Mouse (Mus musculus): Measurements from ENCODE around the gene Tpst1. TPM values are rescaled to one million over a fixed set of nuclear protein-coding genes. Genes with fewer than 3 reads are reported as not detected.

The Tpst1 gene
- total RNA-seq, 2 experiments from 2014 or later = 10.7 to 13.7 TPM

DNA sequence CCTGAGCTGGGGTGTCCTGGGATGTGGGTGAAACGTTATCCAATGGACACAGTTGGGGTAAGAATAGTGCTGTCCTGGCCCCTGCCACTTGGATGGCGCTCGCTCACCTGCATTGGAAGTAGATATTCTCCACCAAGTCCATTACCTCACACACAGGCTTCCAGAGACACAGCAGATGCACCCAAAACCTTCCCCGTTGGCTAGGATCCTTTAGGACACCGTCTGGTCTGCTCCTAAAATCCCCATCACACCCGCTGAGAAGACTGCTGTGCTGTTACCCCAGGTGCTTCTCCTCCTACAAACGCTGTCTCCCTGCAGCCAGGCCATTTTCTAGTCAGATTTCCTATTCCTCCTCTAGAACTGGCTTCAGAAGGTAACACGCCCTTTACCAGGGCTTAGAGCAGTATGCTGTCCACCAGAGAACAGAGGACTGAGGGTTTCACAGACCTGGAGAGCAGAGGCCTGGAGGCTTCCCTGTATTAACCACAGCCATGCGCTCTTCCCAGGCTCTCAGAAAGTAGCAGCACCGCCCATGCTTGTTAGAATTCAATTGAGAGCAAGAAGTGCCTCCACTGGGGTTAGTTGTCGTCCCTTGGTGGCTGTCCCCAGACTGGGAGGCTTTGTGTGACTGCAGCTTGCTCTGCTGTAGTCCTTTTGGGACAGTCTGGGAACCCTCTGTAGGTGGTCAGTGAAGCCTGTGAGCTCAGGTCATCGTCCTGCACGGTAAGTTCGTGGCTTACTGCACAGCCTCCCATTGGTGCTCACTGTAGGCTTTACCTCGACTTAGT, 21.9 kb upstream of the Tpst1 start:
- no peak for DNase-seq (ENCODE audit: low spot score)

GRCm38 (mm10) chr5:130052510-130052909, 20.6 kb upstream of the Tpst1 start:
- intact Hi-C loops (cut with DNase I) = no loop called here
- DNase-seq (ENCODE audit: low spot score) = no peak

More for the DNA sequence above, 21.9 kb upstream of the Tpst1 start:
- intact Hi-C loops (cut with DNase I) = no loop called here

GRCm38 (mm10) chr5:130052955-130053354, 20.2 kb upstream of the Tpst1 start:
- DNase-seq (ENCODE audit: low spot score) = no peak
- intact Hi-C loops (cut with DNase I) = no loop called here

DNA sequence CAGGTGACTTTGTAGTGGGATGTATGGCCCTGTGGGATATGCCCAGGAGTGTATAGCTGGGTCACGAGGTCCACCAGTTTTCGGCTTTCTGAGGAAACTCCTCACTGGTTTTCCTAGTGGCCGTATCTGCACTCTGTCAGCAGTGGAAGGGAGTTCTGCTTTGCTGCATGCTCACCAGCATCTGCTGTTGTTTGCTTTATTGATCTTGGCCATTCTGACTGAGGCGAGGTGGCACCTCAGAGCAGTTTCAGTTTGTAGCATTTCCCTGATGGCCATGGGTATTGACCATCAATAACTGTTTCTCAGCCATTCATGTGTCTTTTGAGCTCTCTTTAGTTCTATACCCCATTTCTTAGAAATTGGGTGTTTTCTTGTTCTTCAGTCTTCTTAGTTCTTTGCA, 17.4 kb upstream of the Tpst1 start:
- DNase-seq (ENCODE audit: low spot score) = no peak
- intact Hi-C loops (cut with DNase I) = no loop called here

DNA sequence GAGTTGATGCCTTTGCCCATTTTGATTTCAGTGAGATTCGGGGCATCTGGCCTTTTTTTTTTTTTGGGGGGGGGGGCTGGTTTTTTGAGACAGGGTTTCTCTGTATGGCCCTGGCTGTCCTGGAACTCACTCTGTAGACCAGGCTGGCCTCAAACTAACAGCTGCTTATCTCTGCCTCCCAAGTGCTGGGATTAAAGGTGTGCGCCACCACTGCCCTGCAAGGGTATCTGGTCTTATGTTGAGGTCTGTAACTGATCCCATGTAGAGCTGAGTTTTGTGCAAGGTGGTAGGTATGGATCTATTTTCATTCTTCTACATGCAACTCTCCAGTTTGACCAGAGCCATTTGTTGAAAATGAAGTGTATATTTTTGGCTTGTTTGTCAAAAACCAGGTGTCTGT, 16.8 kb upstream of the Tpst1 start:
- intact Hi-C loops (cut with DNase I) = no loop called here

DNA sequence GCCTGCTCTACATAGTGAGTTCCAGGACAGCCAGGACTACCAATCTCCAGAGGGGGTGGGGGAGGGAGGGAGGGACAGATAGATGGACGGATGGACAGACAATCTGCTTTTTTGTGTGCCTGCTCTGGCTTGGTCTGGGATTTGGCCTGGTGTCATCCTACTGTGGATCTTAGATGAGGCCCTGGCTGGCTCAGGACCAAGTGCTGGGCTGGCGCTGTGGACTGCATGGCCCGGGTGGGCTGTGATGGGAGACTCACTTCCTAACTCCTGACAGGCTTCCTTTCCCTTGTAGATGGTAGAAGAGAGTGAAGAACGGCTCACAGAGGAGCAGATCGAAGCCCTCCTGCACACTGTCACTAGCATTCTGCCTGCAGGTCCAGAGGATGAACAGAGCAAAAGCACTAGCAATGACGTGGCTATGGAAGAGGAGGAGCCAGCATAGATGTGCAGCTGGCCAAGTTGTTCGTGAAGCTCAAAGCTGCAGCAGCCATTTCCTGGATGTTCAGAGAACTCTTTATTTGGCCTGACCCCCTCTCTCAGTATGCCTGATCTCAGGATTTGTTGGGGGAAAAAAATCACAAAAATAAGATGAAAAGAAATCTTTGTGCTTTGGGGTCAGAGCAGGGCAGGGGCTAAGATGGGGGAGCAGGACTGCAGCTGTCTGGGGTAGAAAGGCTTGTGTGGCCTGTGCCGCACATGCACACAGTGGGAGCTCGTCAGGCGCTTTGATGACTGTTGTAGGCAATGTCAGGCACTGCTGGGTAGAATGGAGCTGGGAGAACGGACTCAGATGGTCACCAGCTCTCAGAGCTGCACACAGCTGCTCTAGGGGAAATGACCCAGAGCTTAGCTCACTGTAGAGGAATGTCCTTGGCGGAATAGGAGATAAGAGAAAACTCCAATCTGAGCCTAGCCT, 13.5 kb upstream of the Tpst1 start:
- intact Hi-C loops (cut with DNase I) = no loop called here

More for the DNA sequence above, 16.8 kb upstream of the Tpst1 start:
- no peak for DNase-seq (ENCODE audit: low spot score)

GRCm38 (mm10) chr5:130060329-130060665, 12.8 kb upstream of the Tpst1 start:
- no peak for DNase-seq (ENCODE audit: low spot score)
- intact Hi-C loops (cut with DNase I) = no loop called here

More for the DNA sequence above, 13.5 kb upstream of the Tpst1 start:
- DNase-seq (ENCODE audit: low spot score) = peak; percentile 42

GRCm38 (mm10) chr5:130062096-130062495, 11.0 kb upstream of the Tpst1 start:
- intact Hi-C loops (cut with DNase I) = loop anchor here (2.0 kb wide), 1 partner anchor 13 kb away; no protein-coding TSS in a partner anchor
- no peak for DNase-seq (ENCODE audit: low spot score)

DNA sequence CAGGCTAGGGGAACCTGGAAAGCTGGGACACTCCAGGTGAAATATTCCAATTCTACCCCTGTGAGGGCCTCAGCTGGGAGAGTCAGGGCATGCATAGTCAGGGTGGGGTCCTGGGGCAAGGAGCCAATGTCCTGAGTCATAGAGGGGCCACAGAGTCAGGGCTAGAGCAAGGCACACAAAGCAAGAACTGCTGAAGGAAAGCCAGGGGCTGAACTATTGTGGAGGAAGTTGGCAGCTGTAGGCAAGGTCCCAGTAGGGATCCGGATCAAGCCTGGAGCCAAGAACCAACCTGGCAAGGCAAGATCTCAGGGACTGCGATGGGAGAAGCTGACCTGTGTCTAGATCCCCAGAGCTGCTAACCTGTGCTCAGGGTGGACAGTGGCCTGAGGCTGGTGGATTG, 9.4 kb upstream of the Tpst1 start:
- DNase-seq (ENCODE audit: low spot score) = no peak
- intact Hi-C loops (cut with DNase I) = loop anchor here (2.0 kb wide), 1 partner anchor 15 kb away; no protein-coding TSS in a partner anchor

DNA sequence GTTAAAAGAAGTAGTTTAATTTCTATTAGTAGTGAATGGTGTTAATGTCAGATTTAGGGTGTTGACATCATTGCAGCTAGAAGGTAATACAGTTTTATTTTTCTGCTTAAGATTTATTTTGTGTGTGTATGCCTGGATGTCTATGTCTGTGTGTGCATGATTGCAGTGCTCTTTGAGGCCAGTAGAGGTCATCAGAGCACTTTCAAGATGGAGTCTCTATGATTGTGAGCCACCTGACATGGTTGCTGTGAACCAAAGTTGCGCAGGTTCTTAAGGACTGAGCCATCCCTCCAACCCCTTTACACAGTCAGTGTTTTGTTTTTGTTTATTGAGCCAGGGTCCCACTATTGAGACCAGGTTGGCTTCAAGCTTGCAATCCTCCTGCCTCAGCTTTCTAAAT, 7.5 kb upstream of the Tpst1 start:
- no peak for DNase-seq (ENCODE audit: low spot score)
- intact Hi-C loops (cut with DNase I) = no loop called here

GRCm38 (mm10) chr5:130067841-130068264, 5.3 kb upstream of the Tpst1 start:
- intact Hi-C loops (cut with DNase I) = no loop called here
- no peak for DNase-seq (ENCODE audit: low spot score)

DNA sequence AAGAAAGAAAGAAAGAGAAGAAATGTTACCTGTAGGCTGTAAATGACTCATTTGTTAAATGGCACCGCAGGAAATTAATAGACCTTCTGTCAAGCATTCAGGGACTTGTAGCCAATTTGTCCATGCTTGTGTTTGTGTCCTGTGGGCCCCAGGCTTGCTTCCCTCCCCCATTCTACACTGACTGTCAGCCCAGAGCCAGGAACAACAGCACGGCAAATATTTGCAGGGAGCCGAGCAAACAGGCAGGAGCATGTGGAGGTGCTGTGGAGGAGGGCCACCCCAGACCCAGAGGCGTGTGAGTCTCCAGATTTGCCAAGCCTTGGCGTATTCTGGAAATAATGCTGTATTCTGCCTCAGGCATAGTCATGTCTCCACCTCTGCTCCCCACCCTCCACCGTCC, 1.4 kb downstream of the Tpst1 start:
- intact Hi-C loops (cut with DNase I) = no loop called here

GRCm38 (mm10) chr5:130076396-130076795, 3.3 kb downstream of the Tpst1 start:
- DNase-seq (ENCODE audit: low spot score) = no peak
- intact Hi-C loops (cut with DNase I) = no loop called here

More for the DNA sequence above, 1.4 kb downstream of the Tpst1 start:
- no peak for DNase-seq (ENCODE audit: low spot score)

DNA sequence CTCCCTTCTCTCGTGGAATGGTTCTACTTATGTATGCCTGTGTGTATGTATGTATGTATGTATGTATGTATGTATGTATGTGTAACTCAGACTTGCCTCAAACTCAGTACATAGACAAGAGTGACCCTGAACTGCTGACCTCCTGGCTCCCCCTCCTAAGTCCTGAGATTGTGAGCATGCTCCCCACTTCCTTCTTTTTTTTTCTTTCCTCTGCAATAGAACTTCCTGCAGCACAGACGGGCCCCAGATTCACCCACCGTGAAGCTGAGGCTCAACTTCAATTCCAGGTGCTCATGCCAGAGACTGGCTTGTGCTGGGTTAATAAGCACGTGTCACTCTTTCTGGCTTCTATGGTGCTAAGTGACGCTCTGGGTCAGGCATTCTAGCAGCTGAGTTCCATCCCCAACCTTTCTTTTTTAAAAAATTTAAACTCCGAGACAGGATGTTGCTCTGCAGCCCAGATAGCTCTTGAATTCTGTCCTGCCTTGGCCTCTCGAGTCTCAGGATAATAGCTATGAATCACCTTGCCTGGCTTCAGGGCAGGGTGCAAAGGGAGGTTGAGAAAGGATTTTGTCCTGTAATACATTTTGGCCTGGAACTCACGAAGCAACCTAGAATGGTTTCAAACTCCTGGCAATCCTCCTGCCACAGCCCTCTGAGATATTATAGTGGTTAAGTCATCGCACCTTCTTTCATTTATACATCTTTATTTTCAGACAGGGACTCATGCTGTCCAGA, 5.1 kb downstream of the Tpst1 start:
- no peak for DNase-seq (ENCODE audit: low spot score)
- intact Hi-C loops (cut with DNase I) = no loop called here

DNA sequence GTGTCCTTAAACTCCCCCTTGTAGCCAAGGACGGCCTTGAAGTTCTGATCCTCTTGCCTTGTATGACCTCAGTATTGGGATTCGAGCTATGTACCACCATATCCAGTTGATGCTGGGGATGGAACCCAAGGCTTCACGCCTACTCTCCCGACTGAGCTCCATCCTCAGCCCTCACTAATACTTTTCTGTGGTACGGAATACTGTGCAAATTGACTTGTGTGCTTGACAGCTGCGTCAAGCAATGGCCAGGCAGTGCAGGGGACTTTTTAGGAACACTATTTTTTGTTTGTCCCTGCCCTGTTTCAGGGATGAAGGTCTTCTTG, 5.7 kb downstream of the Tpst1 start:
- DNase-seq (ENCODE audit: low spot score) = no peak
- intact Hi-C loops (cut with DNase I) = loop anchor here (1.0 kb wide), 1 partner anchor 61 kb away; no protein-coding TSS in a partner anchor

DNA sequence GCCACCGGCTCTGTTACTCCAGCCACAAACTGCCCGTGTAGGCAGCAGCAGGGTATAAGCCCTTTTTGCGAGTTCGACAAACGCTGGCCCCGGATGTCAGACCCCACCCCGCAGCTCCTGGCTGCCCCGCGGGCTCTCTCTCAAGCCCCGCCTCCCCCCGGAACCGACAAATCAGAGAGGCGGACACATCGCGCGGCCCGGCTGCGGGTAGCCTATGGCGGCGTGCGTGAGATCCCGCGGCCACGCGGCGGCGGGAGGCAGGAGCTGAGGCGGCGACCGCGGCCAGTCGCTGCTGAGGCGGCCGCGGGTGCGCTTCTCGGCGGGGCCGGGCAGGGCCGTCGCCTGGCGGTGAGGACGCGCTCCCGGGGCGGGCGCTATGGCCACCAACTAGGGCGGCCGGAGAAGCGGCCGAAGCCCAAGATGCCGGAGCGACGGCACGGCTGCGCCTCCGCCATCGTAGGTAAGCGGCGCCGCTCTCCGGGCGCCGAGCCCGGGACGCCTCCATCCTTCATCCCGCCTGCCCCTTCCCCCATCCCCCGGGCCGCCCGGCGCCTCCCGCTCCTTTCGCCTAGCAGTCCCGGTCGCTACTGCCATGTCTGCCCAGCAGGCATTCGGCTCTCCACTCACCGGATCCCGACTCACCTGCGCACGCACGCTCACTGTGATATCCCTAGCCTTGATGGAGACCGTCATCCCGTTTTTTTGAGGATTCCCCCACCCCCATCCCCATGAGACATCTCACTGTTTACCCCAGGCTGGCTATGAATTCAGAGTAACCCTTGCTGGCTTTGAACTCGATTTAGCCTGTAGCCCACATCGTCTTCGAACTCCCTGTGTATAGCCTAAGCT, 6.3 kb downstream of the Tpst1 start:
- DNase-seq (ENCODE audit: low spot score) = peak; percentile 95
- intact Hi-C loops (cut with DNase I) = loop anchor here (1.0 to 5.0 kb wide), 2 partner anchors 43 to 60 kb away; no protein-coding TSS in a partner anchor

GRCm38 (mm10) chr5:130080051-130080681, 7.0 kb downstream of the Tpst1 start:
- intact Hi-C loops (cut with DNase I) = loop anchor here (5.0 kb wide), 1 partner anchor 42 kb away; no protein-coding TSS in a partner anchor

DNA sequence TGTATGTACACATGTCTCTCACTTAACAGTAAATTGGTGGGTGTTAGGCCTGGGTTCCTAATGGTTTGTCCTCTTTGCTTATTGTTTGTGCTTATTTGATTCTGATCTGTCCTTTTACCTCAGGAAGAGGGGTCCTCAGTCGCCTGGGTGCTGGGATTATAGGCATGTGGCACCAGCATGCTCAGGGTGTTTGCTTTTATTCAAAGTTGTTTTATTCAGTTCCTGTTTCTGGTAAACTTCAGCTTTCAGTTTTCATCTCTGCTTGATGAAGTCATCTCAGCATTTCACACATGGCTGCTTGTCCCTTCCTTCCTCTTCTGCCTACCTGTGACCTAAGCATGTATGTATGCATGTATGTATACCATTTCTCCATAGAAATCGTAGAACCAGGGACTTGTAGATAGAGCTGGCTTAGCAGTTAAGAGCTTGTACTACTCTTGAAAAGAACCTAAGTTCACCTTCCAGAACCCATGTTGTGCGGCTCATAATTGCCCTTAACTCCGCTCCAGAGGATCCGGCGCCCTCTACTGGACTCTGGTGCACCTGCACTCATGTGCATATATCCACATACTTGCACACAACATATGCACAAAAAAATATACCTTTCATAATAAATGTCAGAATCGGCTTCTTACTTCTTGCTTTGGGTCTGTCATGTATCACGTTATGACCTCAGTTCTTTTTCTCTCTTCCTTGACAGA, 8.2 kb downstream of the Tpst1 start:
- intact Hi-C loops (cut with DNase I) = loop anchor here (5.0 kb wide), 1 partner anchor 41 kb away; no protein-coding TSS in a partner anchor
- DNase-seq (ENCODE audit: low spot score) = no peak

More at GRCm38 (mm10) chr5:130080051-130080681, 7.0 kb downstream of the Tpst1 start:
- no peak for DNase-seq (ENCODE audit: low spot score)
